Mouse (Mus musculus) stomach, embryonic 14.5 days (tissue): Measurements from ENCODE around the gene Ppa1. TPM values are rescaled to one million over a fixed set of nuclear protein-coding genes. Genes with fewer than 3 reads are reported as not detected.

ENCODE experiments used
- ATAC-seq: fragments of 200-750 bp; cut with Nextera tagmentation; 2 replicates; pipeline ENCODE4 v1.8.0; 2017; ENCODE audit warnings: low read depth, moderate TSS enrichment; ENCODE audit not compliant: insufficient number of reproducible peaks, insufficient read depth, low FRiP score
- H3K27ac ChIP-seq: fragments of 300-500 bp; sonication (generic); 2 replicates; pipeline ENCODE4 v1.5.1; 2014; ENCODE audit warnings: mild to moderate bottlenecking, low read length, moderate library complexity, mixed read lengths
- H3K27me3 ChIP-seq: fragments of 300-500 bp; sonication (generic); 2 replicates; pipeline ENCODE4 v1.6.1; 2014; ENCODE audit warnings: low read length, control low read depth, mixed read lengths; ENCODE audit not compliant: control insufficient read depth, insufficient read depth
- H3K36me3 ChIP-seq: fragments of 300-500 bp; sonication (generic); 2 replicates; pipeline ENCODE4 v1.6.1; 2014; ENCODE audit warnings: mild to moderate bottlenecking, control low read depth, low read length, moderate library complexity, mixed read lengths; ENCODE audit not compliant: control insufficient read depth, insufficient read depth
- H3K4me1 ChIP-seq: fragments of 300-500 bp; sonication (generic); 2 replicates; pipeline ENCODE4 v1.6.1; 2014; ENCODE audit warnings: low read length, control low read depth, mixed read lengths; ENCODE audit not compliant: control insufficient read depth, insufficient read depth
- H3K4me2 ChIP-seq: fragments of 300-500 bp; sonication (generic); replicated peaks from 2 replicates; pipeline ENCODE4 v1.6.1; 2014; ENCODE audit warnings: low read depth, low read length, control low read depth
- H3K4me3 ChIP-seq: fragments of 300-500 bp; sonication (generic); 2 replicates; pipeline ENCODE4 v1.5.1; 2014; ENCODE audit warnings: low read depth, low read length, control low read depth
- H3K9ac ChIP-seq: fragments of 300-500 bp; sonication (generic); replicated peaks from 2 replicates; pipeline ENCODE4 v1.6.1; 2014; ENCODE audit warnings: low read depth, mild to moderate bottlenecking, control low read depth, low read length, moderate library complexity, mixed read lengths
- H3K9me3 ChIP-seq: fragments of 300-500 bp; sonication (generic); 2 replicates; pipeline ENCODE4 v1.6.1; 2016; ENCODE audit warnings: low read depth, low read length, control low read depth; ENCODE audit not compliant: control insufficient read depth
- WGBS: fragments of 180-500 bp; shearing (Covaris S2); extraction: QIAGEN DNeasy Blood & Tissue Kit; methylation state at CpG from one replicate; pipeline ENCODE4 v1.1.7; 2014; 5-methylcytosine and 5-hydroxymethylcytosine counted together
- polyA plus RNA-seq: library from polyadenylated mRNA; unstranded; fragments of >200 nt; fragmentation: Nextera tagmentation; extraction: Ambion mirVana; gene quantifications from 2 replicates; pipeline ENCODE4 v1.2.1, GENCODE M21; 2014

Gene Ppa1
- polyA plus RNA-seq, 1 experiment from 2014 or later = 145 TPM

GRCm38 (mm10) chr10:61627195-61627937, 21.0 kb upstream of the Ppa1 start:
- Histone ChIP-seq H3K4me3 (no peak overlapping the region), H3K4me2 (no peak overlapping the region), H3K9ac (no peak overlapping the region), H3K36me3 (no peaks in the 10 kb centered on the region), H3K9me3 (no peaks in the 10 kb centered on the region), H3K27me3 (peaks cover 17% of the 10 kb centered on the region), H3K27ac (no peak overlapping the region), H3K4me1 (peaks cover 8% of the 10 kb centered on the region; the same call in 1 of the 2 replicates)
- ATAC-seq = no peak
- 46% methylated on average over 15 of the region's 15 CpGs for WGBS

DNA sequence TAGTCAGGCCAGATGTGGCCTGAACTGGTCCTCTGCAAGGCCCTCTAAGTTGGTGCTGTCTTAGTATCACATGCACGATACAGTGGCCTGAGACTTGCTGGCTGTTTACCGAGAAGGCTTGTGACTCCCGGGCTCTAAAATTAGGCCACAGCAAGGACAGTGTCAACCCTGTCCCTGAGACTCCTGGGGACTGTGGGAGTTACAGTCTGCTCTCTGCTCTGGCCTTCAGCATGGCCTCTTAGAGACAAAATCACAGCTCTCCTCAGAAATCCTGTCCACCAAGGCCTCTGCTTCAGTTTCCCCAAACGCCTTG, 20.5 kb upstream of the Ppa1 start:
- H3K27ac ChIP-seq = no peak overlapping the region
- H3K36me3 ChIP-seq = no peaks in the 10 kb centered on the region
- peaks cover 17% of the 10 kb centered on the region for H3K27me3 ChIP-seq

DNA sequence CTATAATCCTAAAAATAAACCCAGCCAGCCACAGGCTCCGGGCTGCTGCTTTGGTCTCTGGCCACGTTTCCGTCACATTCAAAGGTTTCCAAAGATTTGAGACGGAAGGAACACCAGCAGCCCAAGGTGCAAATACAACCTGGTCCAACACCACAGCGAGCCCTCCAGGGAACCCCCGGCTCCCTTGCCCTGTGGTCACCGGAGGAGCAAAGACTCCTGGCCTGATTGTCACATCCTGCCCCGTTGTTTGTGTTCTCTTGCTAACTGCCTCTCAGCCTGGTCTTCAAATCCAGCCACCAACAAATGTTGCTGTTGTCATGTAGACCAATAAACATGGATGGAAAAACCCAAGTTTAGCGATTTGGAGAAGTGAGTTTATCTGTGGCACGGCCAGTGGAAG, 15.9 kb upstream of the Ppa1 start:
- no peaks in the 10 kb centered on the region for H3K36me3 ChIP-seq
- H3K9me3 ChIP-seq = no peaks in the 10 kb centered on the region
- H3K4me1 ChIP-seq = no peaks in the 10 kb centered on the region
- no peak overlapping the region for H3K9ac ChIP-seq
- H3K27ac ChIP-seq = no peak overlapping the region
- H3K27me3 ChIP-seq = no peaks in the 10 kb centered on the region
- ATAC-seq = no peak
- WGBS = 67% methylated on average over 10 of the region's 10 CpGs
- H3K4me2 ChIP-seq = no peak overlapping the region
- no peak overlapping the region for H3K4me3 ChIP-seq

More for the DNA sequence above, 20.5 kb upstream of the Ppa1 start:
- H3K4me2 ChIP-seq = no peak overlapping the region
- H3K4me1 ChIP-seq = peaks cover 8% of the 10 kb centered on the region; the same call in 1 of the 2 replicates
- ATAC-seq = no peak
- WGBS = 69% methylated on average over 4 of the region's 4 CpGs
- no peaks in the 10 kb centered on the region for H3K9me3 ChIP-seq
- H3K9ac ChIP-seq = no peak overlapping the region
- no peak overlapping the region for H3K4me3 ChIP-seq

DNA sequence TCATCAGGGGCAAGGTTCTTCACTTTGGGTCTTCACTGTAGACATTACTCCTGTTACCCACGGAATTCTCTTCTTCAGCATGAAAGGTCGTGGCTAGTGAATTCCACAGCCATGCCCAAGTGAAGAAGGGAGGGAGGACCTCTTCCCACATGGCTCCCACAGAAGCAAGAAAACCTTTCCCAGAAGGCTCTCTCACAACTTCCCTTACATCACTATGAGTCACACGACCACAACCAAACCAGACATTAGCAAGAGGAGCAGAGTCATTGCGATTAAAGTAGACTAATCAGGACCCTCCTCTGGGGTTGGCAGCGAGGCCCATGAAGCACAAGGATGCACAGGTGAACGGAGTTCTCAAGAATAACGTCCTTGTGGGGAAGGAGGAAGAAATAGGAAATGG, 11.3 kb upstream of the Ppa1 start:
- Histone ChIP-seq H3K27ac (no peak overlapping the region), H3K9me3 (no peaks in the 10 kb centered on the region), H3K4me2 (no peak overlapping the region), H3K36me3 (no peaks in the 10 kb centered on the region), H3K27me3 (no peaks in the 10 kb centered on the region), H3K4me1 (no peaks in the 10 kb centered on the region), H3K4me3 (no peak overlapping the region), H3K9ac (no peak overlapping the region)
- 74% methylated on average over 7 of the region's 7 CpGs for WGBS
- ATAC-seq = no peak

- H3K4me2 ChIP-seq = no peak overlapping the region
- H3K9me3 ChIP-seq = no peaks in the 10 kb centered on the region
- 67% methylated on average over 4 of the region's 4 CpGs for WGBS
- no peak overlapping the region for H3K4me3 ChIP-seq
- H3K36me3 ChIP-seq = no peaks in the 10 kb centered on the region
- ATAC-seq = no peak
- H3K27me3 ChIP-seq = no peaks in the 10 kb centered on the region
- no peak overlapping the region for H3K27ac ChIP-seq
- no peak overlapping the region for H3K9ac ChIP-seq
- H3K4me1 ChIP-seq = no peaks in the 10 kb centered on the region
Observed at GRCm38 (mm10) chr10:61640363-61640762, 8.0 kb upstream of the Ppa1 start.

GRCm38 (mm10) chr10:61646557-61646956, 1.8 kb upstream of the Ppa1 start:
- Histone ChIP-seq H3K4me1 (0 out of 2 replicates have a peak, but pooled peaks cover 11% of the 10 kb centered on the region), H3K27ac (no peak overlapping the region), H3K4me2 (no peak overlapping the region), H3K9me3 (no peaks in the 10 kb centered on the region), H3K27me3 (no peaks in the 10 kb centered on the region), H3K9ac (no peak overlapping the region), H3K36me3 (no peaks in the 10 kb centered on the region; the same call in 1 of the 2 replicates), H3K4me3 (no peak overlapping the region)
- ATAC-seq = no peak
- WGBS = 59% methylated on average over 7 of the region's 7 CpGs

DNA sequence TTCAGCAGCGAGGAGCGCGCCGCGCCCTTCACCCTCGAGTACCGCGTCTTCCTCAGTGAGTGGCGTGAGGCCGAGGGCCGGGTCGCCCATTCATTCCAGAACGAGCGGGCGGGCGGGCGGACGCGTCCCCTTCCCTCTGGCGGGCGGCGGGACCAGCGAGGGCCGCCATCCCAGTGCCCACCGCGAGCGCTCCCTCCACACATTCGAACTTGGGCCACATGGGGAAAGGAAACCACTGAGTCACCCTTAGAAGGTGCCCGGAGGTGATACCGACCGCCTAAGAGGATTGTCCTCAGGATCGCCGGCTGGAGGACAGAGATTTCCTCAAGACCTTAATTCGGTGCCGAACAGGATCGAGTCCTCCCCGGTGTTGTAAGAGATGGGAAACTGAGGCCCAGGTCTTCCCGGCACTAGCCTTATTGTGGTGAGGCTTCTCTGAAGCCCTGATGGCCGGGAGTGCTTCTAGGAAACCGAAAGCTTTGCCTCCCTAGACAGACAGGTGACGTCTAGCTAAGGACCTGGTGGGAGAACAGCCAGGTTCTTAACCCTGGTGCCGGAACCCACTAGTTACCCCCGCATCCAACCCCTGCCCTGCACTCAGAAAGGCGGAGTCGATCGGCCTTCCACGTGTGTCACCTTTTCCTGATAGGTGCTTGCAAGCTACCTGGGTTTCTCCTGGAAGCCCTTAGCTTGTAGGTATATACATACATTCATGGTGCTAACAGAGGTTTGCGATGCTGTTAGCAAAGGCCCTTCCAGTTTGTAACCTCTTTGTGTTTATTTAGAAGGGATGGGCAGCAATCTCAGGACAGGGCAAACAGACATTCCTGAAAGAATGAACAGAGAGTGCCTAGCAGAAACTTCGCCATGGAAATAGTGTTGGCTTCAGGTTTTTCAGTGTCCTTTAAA, 639 bp downstream of the Ppa1 start:
- no peaks in the 10 kb centered on the region for H3K27me3 ChIP-seq
- peak overlapping the region; percentile 12; the same call in 1 of the 2 replicates for H3K27ac ChIP-seq
- H3K9ac ChIP-seq = peak overlapping the region; percentile 34
- peak overlapping the region; percentile 55 for H3K4me3 ChIP-seq
- H3K4me1 ChIP-seq = 0 out of 2 replicates have a peak, but pooled peaks cover 11% of the 10 kb centered on the region
- no peaks in the 10 kb centered on the region for H3K9me3 ChIP-seq
- H3K36me3 ChIP-seq = no peaks in the 10 kb centered on the region; the same call in 1 of the 2 replicates
- WGBS = 1% methylated on average over 49 of the region's 49 CpGs
- peak; percentile 44; the same call in 1 of the 2 replicates for ATAC-seq
- H3K4me2 ChIP-seq = peak overlapping the region; percentile 88

DNA sequence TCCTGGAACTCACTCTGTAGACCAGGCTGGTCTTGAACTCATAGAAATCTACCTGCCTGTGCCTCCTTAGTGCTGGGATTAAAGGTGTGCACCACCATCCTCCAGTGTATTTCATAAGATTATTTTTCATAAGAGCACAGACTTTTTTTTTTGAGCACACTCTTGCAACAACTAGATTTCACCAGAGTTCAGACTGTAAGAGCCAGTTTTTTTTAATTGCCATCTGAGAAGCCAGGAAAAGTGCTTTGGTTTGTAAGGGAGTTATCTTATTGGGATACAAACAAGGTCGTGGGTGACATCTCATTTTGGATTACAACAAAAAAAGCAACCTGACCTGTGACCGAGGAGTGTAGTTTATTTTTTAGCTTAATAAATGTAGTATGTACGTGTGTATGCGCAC, 5.8 kb downstream of the Ppa1 start:
- Histone ChIP-seq H3K27ac (no peak overlapping the region), H3K4me1 (0 out of 2 replicates have a peak, but pooled peaks cover 6% of the 10 kb centered on the region), H3K9me3 (no peaks in the 10 kb centered on the region), H3K9ac (no peak overlapping the region), H3K4me2 (no peak overlapping the region), H3K27me3 (no peaks in the 10 kb centered on the region), H3K4me3 (no peak overlapping the region), H3K36me3 (peaks cover 2% of the 10 kb centered on the region; the same call in 1 of the 2 replicates)
- no peak for ATAC-seq
- 90% methylated on average over 4 of the region's 4 CpGs for WGBS
